Mouse (Mus musculus): ENCODE data around the gene Gm49337.

Gene Gm49337

GRCm38 (mm10) chr4:116329256-116329655 lies 156.1 kb downstream of the Gm49337 start:
- DNase-seq (ENCODE audit: low read depth, low spot score), result no peak

GRCm38 (mm10) chr4:116336294-116336693 lies 163.1 kb downstream of the Gm49337 start:
- no peak for DNase-seq (ENCODE audit: low read depth, low spot score)

- DNase-seq (ENCODE audit: low read depth, low spot score), result peak; percentile 67
Measured at GRCm38 (mm10) chr4:116342119-116342518, 168.9 kb downstream of the Gm49337 start.

All from CD4-positive, CD25-positive, alpha-beta regulatory T cell, adult 2 months (primary cell).